Mouse (Mus musculus): ENCODE measurements around the gene Fcgr1.
"Not testable (repeated sequence)": the region's sequence is repeated elsewhere in the genome, so short reads cannot be mapped to it uniquely, and the experiment has no call there.

Fcgr1 gene

GRCm38 (mm10) chr3:96293787-96294186 lies at the start of gene Fcgr1:
Fcgr1 (minus strand) TSS chr3:96293969.
- no peak for DNase-seq (ENCODE audit: low spot score)

- DNase-seq (ENCODE audit: low spot score) = not testable (repeated sequence)
Observed at GRCm38 (mm10) chr3:96342652-96343051, 48.9 kb upstream of the Fcgr1 start.

- DNase-seq (ENCODE audit: low spot score) = not testable (repeated sequence)
Observed at GRCm38 (mm10) chr3:96342100-96342499, 48.3 kb upstream of the Fcgr1 start.

- peak; percentile 48 for DNase-seq (ENCODE audit: low spot score)
Observed at GRCm38 (mm10) chr3:96340611-96341312, 47.0 kb upstream of the Fcgr1 start.

- DNase-seq (ENCODE audit: low spot score) = no peak
Observed at GRCm38 (mm10) chr3:96338849-96339480, 45.2 kb upstream of the Fcgr1 start.

- DNase-seq (ENCODE audit: low spot score) = no peak
Observed at GRCm38 (mm10) chr3:96338043-96338442, 44.3 kb upstream of the Fcgr1 start.

GRCm38 (mm10) chr3:96337269-96337668 lies 43.5 kb upstream of the Fcgr1 start:
- DNase-seq (ENCODE audit: low spot score) = no peak

GRCm38 (mm10) chr3:96336636-96337035 lies 42.9 kb upstream of the Fcgr1 start:
- no peak for DNase-seq (ENCODE audit: low spot score)

- no peak for DNase-seq (ENCODE audit: low spot score)
Observed at GRCm38 (mm10) chr3:96335591-96335990, 41.8 kb upstream of the Fcgr1 start.

- no peak for DNase-seq (ENCODE audit: low spot score)
Observed at GRCm38 (mm10) chr3:96335163-96335550, 41.4 kb upstream of the Fcgr1 start.

- DNase-seq (ENCODE audit: low spot score) = no peak
Observed at GRCm38 (mm10) chr3:96334175-96335162, 40.7 kb upstream of the Fcgr1 start.

GRCm38 (mm10) chr3:96333396-96334174 lies 39.8 kb upstream of the Fcgr1 start:
- no peak for DNase-seq (ENCODE audit: low spot score)

- peak; percentile 61 for DNase-seq (ENCODE audit: low spot score)
Observed at GRCm38 (mm10) chr3:96332631-96333395, 39.0 kb upstream of the Fcgr1 start.

- DNase-seq (ENCODE audit: low spot score) = no peak
Observed at GRCm38 (mm10) chr3:96332000-96332399, 38.2 kb upstream of the Fcgr1 start.

- DNase-seq (ENCODE audit: low spot score) = no peak
Observed at GRCm38 (mm10) chr3:96331438-96331837, 37.7 kb upstream of the Fcgr1 start.

GRCm38 (mm10) chr3:96330603-96331002 lies 36.8 kb upstream of the Fcgr1 start:
- no peak for DNase-seq (ENCODE audit: low spot score)

GRCm38 (mm10) chr3:96330181-96330580 lies 36.4 kb upstream of the Fcgr1 start:
- DNase-seq (ENCODE audit: low spot score) = no peak

GRCm38 (mm10) chr3:96328730-96329387 lies 35.1 kb upstream of the Fcgr1 start:
- DNase-seq (ENCODE audit: low spot score) = no peak

GRCm38 (mm10) chr3:96328060-96328729 lies 34.4 kb upstream of the Fcgr1 start:
- not testable (repeated sequence) for DNase-seq (ENCODE audit: low spot score)

GRCm38 (mm10) chr3:96327647-96328046 lies 33.9 kb upstream of the Fcgr1 start:
- DNase-seq (ENCODE audit: low spot score) = no peak

Measured in T-cell, adult 2 months (primary cell).